Mouse (Mus musculus) kidney, adult 18-20 months (tissue): ENCODE data around the gene Mtif2.

ENCODE experiments used
- DNase-seq: peaks from one replicate; pipeline ENCODE4 v3.0.0; 2021

The Mtif2 gene

GRCm38 (mm10) chr11:29560452-29560851 lies 34.2 kb downstream of the Mtif2 start:
- no peak for DNase-seq

GRCm38 (mm10) chr11:29560990-29561389 lies 34.8 kb downstream of the Mtif2 start:
- no peak for DNase-seq

GRCm38 (mm10) chr11:29563406-29563805 lies 37.2 kb downstream of the Mtif2 start:
- DNase-seq, result no peak

- no peak for DNase-seq
These were observed 45.3 kb downstream of the Mtif2 start for GRCm38 (mm10) chr11:29571536-29571935.

- no peak for DNase-seq
These were observed 46.4 kb downstream of the Mtif2 start for GRCm38 (mm10) chr11:29572656-29573055.

- DNase-seq, result no peak
These were observed 53.4 kb downstream of the Mtif2 start for GRCm38 (mm10) chr11:29579610-29580009.
